Mouse (Mus musculus): ENCODE results near the gene Sars.

DNA sequence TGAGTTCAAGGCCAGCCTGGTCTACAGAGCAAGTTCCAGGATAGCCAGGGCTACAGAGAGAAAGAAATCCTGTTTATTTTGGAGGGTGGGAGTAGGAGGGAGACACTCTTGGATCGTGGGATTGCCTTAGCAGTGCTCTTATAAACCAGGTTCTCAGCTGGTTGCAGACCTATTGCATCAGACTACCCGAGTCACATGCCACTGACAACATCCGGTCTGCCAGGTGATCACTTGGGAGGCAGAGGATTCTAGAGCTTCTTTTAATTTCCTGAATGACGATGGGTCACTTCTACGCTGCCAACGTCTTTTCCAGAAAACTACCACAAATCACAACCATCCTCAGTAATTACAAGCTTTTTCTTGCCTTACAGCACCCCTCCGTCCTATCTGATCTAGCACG is 980 bp downstream of the Sars start:
- TF ChIP-seq CTCF (IDR thresholded peaks at IDR 0.05): no peak
- TF ChIP-seq EP300 (IDR thresholded peaks at IDR 0.05): 0 out of 2 replicates have a peak, but pooled peaks have one; percentile 8
